Mouse (Mus musculus) stomach, embryonic 15.5 days (tissue): Measurements from ENCODE around the gene Med27. TPM values are rescaled to one million over a fixed set of nuclear protein-coding genes. Genes with fewer than 3 reads are reported as not detected.
"Not testable (repeated sequence)": the region's sequence is repeated elsewhere in the genome, so short reads cannot be mapped to it uniquely, and the experiment has no call there.

ENCODE experiments used
- ATAC-seq: fragments of 200-750 bp; cut with Nextera tagmentation; 2 replicates; pipeline ENCODE4 v1.8.0; 2017; ENCODE audit warnings: low read depth, moderate number of reproducible peaks, moderate TSS enrichment; ENCODE audit not compliant: insufficient read depth, low FRiP score
- H3K27ac ChIP-seq: fragments of 300-500 bp; sonication (generic); 2 replicates; pipeline ENCODE4 v1.5.1; 2015; ENCODE audit warnings: mild to moderate bottlenecking, inconsistent platforms
- H3K27me3 ChIP-seq: fragments of 300-500 bp; sonication (generic); replicated peaks from 2 replicates; pipeline ENCODE4 v1.6.1; 2015; ENCODE audit warnings: inconsistent platforms
- H3K36me3 ChIP-seq: fragments of 300-500 bp; sonication (generic); 2 replicates; pipeline ENCODE4 v1.6.1; 2015; ENCODE audit warnings: inconsistent platforms
- H3K4me1 ChIP-seq: fragments of 300-500 bp; sonication (generic); 2 replicates; pipeline ENCODE4 v1.6.1; 2015; ENCODE audit warnings: inconsistent platforms
- H3K4me2 ChIP-seq: fragments of 300-500 bp; sonication (generic); 2 replicates; pipeline ENCODE4 v1.6.1; 2015; ENCODE audit warnings: mild to moderate bottlenecking, inconsistent platforms
- H3K4me3 ChIP-seq: fragments of 300-500 bp; sonication (generic); replicated peaks from 2 replicates; pipeline ENCODE4 v1.5.1; 2015; ENCODE audit warnings: inconsistent platforms
- H3K9ac ChIP-seq: fragments of 300-500 bp; sonication (generic); 2 replicates; pipeline ENCODE4 v1.6.1; 2015; ENCODE audit warnings: inconsistent platforms
- H3K9me3 ChIP-seq: fragments of 300-500 bp; sonication (generic); 2 replicates; pipeline ENCODE4 v1.6.1; 2016; ENCODE audit warnings: inconsistent platforms
- WGBS: fragments of 180-500 bp; shearing (Covaris S2); methylation state at CpG from one replicate; pipeline ENCODE4 v1.1.7; 2015; 5-methylcytosine and 5-hydroxymethylcytosine counted together
- polyA plus RNA-seq: library from polyadenylated mRNA; unstranded; fragments of >200 nt; fragmentation: Nextera tagmentation; extraction: Ambion mirVana; gene quantifications from 2 replicates; pipeline ENCODE4 v1.2.1, GENCODE M21; 2015

Gene Med27
- polyA plus RNA-seq, 1 experiment from 2014 or later = 36.4 TPM

- H3K36me3 ChIP-seq = no peaks in the 10 kb centered on the region
- H3K4me2 ChIP-seq = no peak overlapping the region
- no peak for ATAC-seq
- H3K9ac ChIP-seq = no peak overlapping the region
- H3K4me1 ChIP-seq = 0 out of 2 replicates have a peak, but pooled peaks cover 6% of the 10 kb centered on the region
- no peak overlapping the region for H3K4me3 ChIP-seq
- no peaks in the 10 kb centered on the region for H3K27me3 ChIP-seq
- no peak overlapping the region for H3K27ac ChIP-seq
- 86% methylated on average over 6 of the region's 6 CpGs for WGBS
- no peaks in the 10 kb centered on the region for H3K9me3 ChIP-seq
Observed at GRCm38 (mm10) chr2:29514836-29515235, 168.2 kb downstream of the Med27 start.

- no peaks in the 10 kb centered on the region for H3K9me3 ChIP-seq
- H3K4me1 ChIP-seq = 0 out of 2 replicates have a peak, but pooled peaks cover 6% of the 10 kb centered on the region
- H3K27me3 ChIP-seq = no peaks in the 10 kb centered on the region
- no peak overlapping the region for H3K4me3 ChIP-seq
- no peak overlapping the region for H3K27ac ChIP-seq
- WGBS = 85% methylated on average over 4 of the region's 4 CpGs
- no peak overlapping the region for H3K9ac ChIP-seq
- no peak overlapping the region for H3K4me2 ChIP-seq
- H3K36me3 ChIP-seq = no peaks in the 10 kb centered on the region
- ATAC-seq = peak; percentile 49; the same call in 1 of the 2 replicates
Observed at GRCm38 (mm10) chr2:29515831-29516447, 169.3 kb downstream of the Med27 start.

GRCm38 (mm10) chr2:29516621-29517170 lies 170.1 kb downstream of the Med27 start:
- Histone ChIP-seq H3K27me3 (no peaks in the 10 kb centered on the region), H3K4me3 (no peak overlapping the region), H3K4me1 (0 out of 2 replicates have a peak, but pooled peaks cover 6% of the 10 kb centered on the region), H3K27ac (no peak overlapping the region), H3K9me3 (no peaks in the 10 kb centered on the region), H3K4me2 (no peak overlapping the region), H3K9ac (no peak overlapping the region), H3K36me3 (no peaks in the 10 kb centered on the region)
- ATAC-seq = no peak
- WGBS = 37% methylated on average over 9 of the region's 9 CpGs

GRCm38 (mm10) chr2:29519402-29519801 lies 172.8 kb downstream of the Med27 start:
- no peak for ATAC-seq
- 49% methylated on average over 3 of the region's 3 CpGs for WGBS
- 0 out of 2 replicates have a peak, but pooled peaks cover 6% of the 10 kb centered on the region for H3K4me1 ChIP-seq
- no peaks in the 10 kb centered on the region for H3K9me3 ChIP-seq
- no peaks in the 10 kb centered on the region for H3K36me3 ChIP-seq
- H3K4me2 ChIP-seq = no peak overlapping the region
- H3K27ac ChIP-seq = no peak overlapping the region
- H3K9ac ChIP-seq = no peak overlapping the region
- no peaks in the 10 kb centered on the region for H3K27me3 ChIP-seq
- no peak overlapping the region for H3K4me3 ChIP-seq

GRCm38 (mm10) chr2:29520206-29520605 lies 173.6 kb downstream of the Med27 start:
- no peak overlapping the region for H3K4me3 ChIP-seq
- no peak overlapping the region for H3K4me2 ChIP-seq
- no peak overlapping the region for H3K27ac ChIP-seq
- H3K4me1 ChIP-seq = 0 out of 2 replicates have a peak, but pooled peaks cover 6% of the 10 kb centered on the region
- H3K9me3 ChIP-seq = no peaks in the 10 kb centered on the region
- no peak overlapping the region for H3K9ac ChIP-seq
- no peaks in the 10 kb centered on the region for H3K27me3 ChIP-seq
- 85% methylated on average over 6 of the region's 6 CpGs for WGBS
- H3K36me3 ChIP-seq = no peaks in the 10 kb centered on the region
- no peak for ATAC-seq

GRCm38 (mm10) chr2:29521486-29521885 lies 174.9 kb downstream of the Med27 start:
- 0 out of 2 replicates have a peak, but pooled peaks cover 3% of the 10 kb centered on the region for H3K4me1 ChIP-seq
- H3K4me3 ChIP-seq = no peak overlapping the region
- ATAC-seq = no peak

GRCm38 (mm10) chr2:29523918-29524811 lies 177.5 kb downstream of the Med27 start:
- Histone ChIP-seq H3K36me3 (no peaks in the 10 kb centered on the region), H3K4me3 (no peak overlapping the region), H3K4me1 (no peaks in the 10 kb centered on the region), H3K4me2 (no peak overlapping the region), H3K9ac (no peak overlapping the region), H3K9me3 (no peaks in the 10 kb centered on the region), H3K27me3 (no peaks in the 10 kb centered on the region), H3K27ac (no peak overlapping the region)
- no peak for ATAC-seq
- WGBS = 73% methylated on average over 12 of the region's 12 CpGs

More at GRCm38 (mm10) chr2:29521486-29521885, 174.9 kb downstream of the Med27 start:
- H3K9me3 ChIP-seq = no peaks in the 10 kb centered on the region
- no peak overlapping the region for H3K9ac ChIP-seq
- 83% methylated on average over 7 of the region's 7 CpGs for WGBS
- no peak overlapping the region for H3K27ac ChIP-seq
- H3K36me3 ChIP-seq = no peaks in the 10 kb centered on the region
- H3K27me3 ChIP-seq = no peaks in the 10 kb centered on the region
- H3K4me2 ChIP-seq = no peak overlapping the region

GRCm38 (mm10) chr2:29525273-29525805 lies 178.7 kb downstream of the Med27 start:
- H3K27ac ChIP-seq = no peak overlapping the region
- no peaks in the 10 kb centered on the region for H3K27me3 ChIP-seq
- no peak overlapping the region for H3K4me3 ChIP-seq
- no peaks in the 10 kb centered on the region for H3K9me3 ChIP-seq
- WGBS = 47% methylated on average over 4 of the region's 4 CpGs
- H3K4me1 ChIP-seq = no peaks in the 10 kb centered on the region
- no peak overlapping the region for H3K9ac ChIP-seq
- no peak overlapping the region for H3K4me2 ChIP-seq
- ATAC-seq = no peak; the same call in 1 of the 2 replicates
- no peaks in the 10 kb centered on the region for H3K36me3 ChIP-seq

- Histone ChIP-seq H3K4me1 (no peaks in the 10 kb centered on the region), H3K27me3 (no peaks in the 10 kb centered on the region), H3K27ac (no peak overlapping the region), H3K36me3 (no peaks in the 10 kb centered on the region), H3K9ac (no peak overlapping the region), H3K4me3 (no peak overlapping the region), H3K9me3 (no peaks in the 10 kb centered on the region), H3K4me2 (no peak overlapping the region)
- 75% methylated on average over 14 of the region's 14 CpGs for WGBS
- ATAC-seq = no peak
Observed at GRCm38 (mm10) chr2:29526266-29526665, 179.6 kb downstream of the Med27 start.

- H3K4me1 ChIP-seq, ATAC-seq, H3K36me3 ChIP-seq, H3K27ac ChIP-seq, H3K9ac ChIP-seq, H3K9me3 ChIP-seq, H3K4me2 ChIP-seq, H3K27me3 ChIP-seq, H3K4me3 ChIP-seq: not testable (repeated sequence)
- WGBS = 88% methylated on average over 9 of the region's 9 CpGs
Observed at GRCm38 (mm10) chr2:29527480-29527879, 180.9 kb downstream of the Med27 start.

GRCm38 (mm10) chr2:29528811-29529210 lies 182.2 kb downstream of the Med27 start:
- H3K4me1 ChIP-seq = no peaks in the 10 kb centered on the region
- no peak overlapping the region for H3K4me2 ChIP-seq
- ATAC-seq = no peak
- WGBS = 79% methylated on average over 5 of the region's 5 CpGs
- no peaks in the 10 kb centered on the region for H3K27me3 ChIP-seq
- no peak overlapping the region for H3K27ac ChIP-seq
- H3K9me3 ChIP-seq = no peaks in the 10 kb centered on the region
- no peaks in the 10 kb centered on the region for H3K36me3 ChIP-seq
- H3K4me3 ChIP-seq = no peak overlapping the region
- no peak overlapping the region for H3K9ac ChIP-seq

GRCm38 (mm10) chr2:29529788-29530187 lies 183.2 kb downstream of the Med27 start:
- WGBS = 91% methylated on average over 2 of the region's 2 CpGs

More at GRCm38 (mm10) chr2:29529788-29530187, 183.2 kb downstream of the Med27 start:
- not testable (repeated sequence) for H3K4me2 ChIP-seq, H3K27me3 ChIP-seq, ATAC-seq, H3K4me1 ChIP-seq, H3K9ac ChIP-seq, H3K9me3 ChIP-seq, H3K36me3 ChIP-seq, H3K4me3 ChIP-seq, H3K27ac ChIP-seq
